Mouse (Mus musculus): ENCODE measurements around the gene Rad50.

Gene Rad50

DNA sequence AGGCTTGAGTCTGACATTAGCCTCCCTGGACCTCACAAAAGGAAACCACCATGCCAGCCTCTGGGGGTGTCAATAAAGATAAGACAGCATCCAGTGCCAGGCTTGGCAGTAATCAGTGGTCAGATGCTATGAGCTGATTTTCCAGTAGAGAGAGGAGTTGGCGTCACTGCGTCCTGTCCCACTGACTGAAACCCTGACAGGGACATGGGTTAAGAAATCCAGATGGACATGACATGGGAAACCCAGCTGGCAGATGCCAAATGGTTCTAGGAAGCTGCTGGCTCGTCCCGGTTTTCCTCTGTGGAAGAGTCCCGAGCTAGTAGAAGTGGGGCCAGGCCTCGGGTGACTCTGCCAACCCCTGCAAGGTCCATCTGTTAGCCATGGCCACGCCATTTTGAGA is 73.5 kb downstream of the Rad50 start:
- no peak for DNase-seq (ENCODE audit: low spot score)

DNA sequence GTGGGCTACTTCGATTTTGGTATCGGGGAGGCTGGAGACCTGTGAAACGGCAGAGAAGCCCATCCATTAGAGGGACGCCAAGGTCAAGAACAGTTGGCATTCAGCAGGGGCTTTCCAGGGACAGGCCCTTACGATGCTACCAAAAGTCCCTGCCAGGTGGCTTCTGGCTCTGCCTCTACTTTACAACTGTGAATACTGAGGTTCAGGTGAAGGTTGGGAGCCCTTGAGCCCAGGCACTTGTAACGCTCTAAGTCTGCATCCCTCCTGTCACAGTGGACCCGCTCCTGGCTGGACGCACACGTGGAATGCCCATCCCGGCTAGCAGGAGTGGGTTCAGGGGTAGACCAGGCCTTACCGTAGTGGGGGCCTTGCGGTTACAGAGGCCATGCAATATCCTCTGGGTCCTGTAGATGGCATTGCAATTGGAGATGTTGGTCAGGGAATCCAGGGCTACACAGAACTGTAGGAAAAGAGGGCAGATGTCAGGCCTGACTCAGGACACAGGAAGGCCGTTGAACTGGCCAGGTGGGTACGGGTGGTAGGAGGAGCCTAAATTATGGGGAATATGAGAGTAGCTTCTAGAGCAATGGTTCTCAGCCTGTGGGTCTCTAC is 74.9 kb downstream of the Rad50 start:
- DNase-seq (ENCODE audit: low spot score) = no peak

GRCm38 (mm10) chr11:53627859-53628258 is 79.3 kb downstream of the Rad50 start:
- peak; percentile 81 for DNase-seq (ENCODE audit: low spot score)

GRCm38 (mm10) chr11:53626802-53627373 is 80.2 kb downstream of the Rad50 start:
- DNase-seq (ENCODE audit: low spot score) = no peak

- no peak for DNase-seq (ENCODE audit: low spot score)
Observed at GRCm38 (mm10) chr11:53624124-53624523, 83.0 kb downstream of the Rad50 start.

- DNase-seq (ENCODE audit: low spot score) = no peak
Observed at GRCm38 (mm10) chr11:53623573-53623972, 83.5 kb downstream of the Rad50 start.

DNA sequence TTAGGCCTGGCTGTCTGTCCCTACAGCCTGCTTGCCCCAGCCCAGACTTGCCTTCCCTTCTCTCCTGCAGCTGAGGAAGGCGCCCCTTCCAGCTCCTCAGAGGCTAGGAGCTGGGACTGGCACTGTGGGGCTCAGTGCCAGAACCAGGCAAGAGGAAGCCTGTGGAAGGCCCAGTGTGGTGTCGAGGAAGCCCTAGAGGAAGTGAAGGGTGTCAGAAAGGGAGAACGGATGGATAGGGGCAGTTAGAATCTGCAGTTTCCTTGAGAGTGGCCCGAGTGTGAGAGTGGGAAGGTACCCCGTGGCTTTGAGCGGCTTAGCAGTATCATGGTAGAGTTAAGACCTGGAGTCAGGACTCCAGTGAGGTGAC is 84.7 kb downstream of the Rad50 start:
- no peak for DNase-seq (ENCODE audit: low spot score)

DNA sequence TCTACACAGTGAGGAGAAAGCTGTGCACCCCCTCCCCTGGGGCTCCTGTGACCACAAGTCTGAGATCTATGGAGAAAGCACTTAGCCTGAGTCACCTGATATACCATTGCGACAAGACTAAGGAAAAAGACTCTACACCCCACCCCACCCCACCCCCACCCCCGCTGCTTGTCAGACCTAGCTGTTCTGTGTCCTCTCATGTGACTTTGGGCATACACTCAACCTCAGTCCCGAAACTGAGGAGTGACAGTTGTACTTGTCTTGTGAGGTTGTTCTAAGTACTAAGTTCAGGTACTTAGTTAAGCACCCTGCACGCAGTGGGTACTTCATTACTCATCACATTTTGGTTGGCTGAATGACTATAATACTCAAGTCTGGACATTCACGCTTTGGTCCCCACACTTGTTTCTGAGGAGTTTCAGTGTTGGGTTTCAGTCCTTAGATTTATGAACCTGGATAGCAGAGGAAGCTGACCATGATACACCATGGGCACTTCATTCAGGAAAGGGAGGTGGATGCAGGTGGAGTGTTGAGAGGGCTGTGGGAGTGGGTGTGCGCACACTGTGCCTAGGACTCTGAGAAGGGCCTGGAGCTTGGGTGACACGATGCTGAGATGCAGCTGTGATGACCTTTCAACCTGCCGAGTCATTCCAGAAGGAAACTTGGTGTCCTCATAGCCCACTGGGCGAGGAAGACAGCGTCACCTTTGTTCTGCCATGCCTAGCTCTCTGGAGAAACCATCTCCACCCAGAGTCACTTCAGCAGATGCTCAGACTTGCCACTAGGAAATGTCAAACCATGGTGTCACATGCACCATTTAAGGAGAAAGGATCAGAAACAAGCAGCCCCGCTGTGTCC is 85.3 kb downstream of the Rad50 start:
- no peak for DNase-seq (ENCODE audit: low spot score)

DNA sequence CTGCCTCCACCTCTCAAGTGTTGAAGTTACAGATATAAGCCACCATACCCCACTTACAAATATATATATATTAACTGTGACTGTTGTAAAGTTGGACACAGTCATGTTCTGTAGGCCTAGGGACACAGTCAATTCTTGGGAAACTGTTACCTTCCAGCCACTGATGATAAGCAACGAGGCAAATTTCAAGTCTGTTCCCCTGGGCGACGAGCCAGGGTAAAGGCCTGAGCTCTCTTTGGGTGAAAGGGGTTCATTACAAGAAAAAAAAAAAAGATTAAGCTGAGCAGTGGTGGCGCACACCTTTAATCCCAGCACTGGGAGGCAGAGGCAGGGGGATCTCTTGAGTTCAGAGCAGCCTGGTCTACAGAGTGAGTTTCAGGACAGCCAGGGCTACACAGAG is 87.0 kb downstream of the Rad50 start:
- no peak for DNase-seq (ENCODE audit: low spot score)

GRCm38 (mm10) chr11:53619428-53619827 is 87.7 kb downstream of the Rad50 start:
- DNase-seq (ENCODE audit: low spot score) = no peak

GRCm38 (mm10) chr11:53618619-53619198 is 88.4 kb downstream of the Rad50 start, which contains the start of gene Il4:
Gene Il4, minus strand, starts transcription at chr11:53618669.
- no peak for DNase-seq (ENCODE audit: low spot score)

GRCm38 (mm10) chr11:53617562-53618109 is 89.5 kb downstream of the Rad50 start:
- no peak for DNase-seq (ENCODE audit: low spot score)

- DNase-seq (ENCODE audit: low spot score) = no peak
Observed at GRCm38 (mm10) chr11:53616748-53617558, 90.2 kb downstream of the Rad50 start.

DNA sequence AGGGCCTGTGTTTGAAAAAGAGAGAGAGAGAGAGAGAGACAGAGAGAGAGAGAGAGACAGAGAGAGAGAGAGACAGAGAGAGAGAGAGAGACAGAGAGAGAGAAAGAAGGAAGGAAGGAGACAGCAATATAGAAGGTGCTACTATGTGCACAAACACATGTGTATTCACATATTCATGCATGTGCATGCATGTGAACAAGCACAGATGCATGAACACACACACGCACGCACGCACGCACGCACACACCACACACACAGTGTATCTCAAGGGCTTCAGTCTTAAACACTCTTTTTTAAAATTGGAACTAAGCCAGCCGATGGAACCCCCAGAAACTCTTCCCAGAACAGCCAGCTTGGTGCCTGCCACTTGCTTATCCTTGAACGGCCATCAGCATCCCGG is 91.5 kb downstream of the Rad50 start:
- no peak for DNase-seq (ENCODE audit: low spot score)

GRCm38 (mm10) chr11:53615172-53615571 is 91.9 kb downstream of the Rad50 start:
- DNase-seq (ENCODE audit: low spot score) = no peak

- DNase-seq (ENCODE audit: low spot score) = no peak
Observed at GRCm38 (mm10) chr11:53609672-53610071, 97.4 kb downstream of the Rad50 start.

DNA sequence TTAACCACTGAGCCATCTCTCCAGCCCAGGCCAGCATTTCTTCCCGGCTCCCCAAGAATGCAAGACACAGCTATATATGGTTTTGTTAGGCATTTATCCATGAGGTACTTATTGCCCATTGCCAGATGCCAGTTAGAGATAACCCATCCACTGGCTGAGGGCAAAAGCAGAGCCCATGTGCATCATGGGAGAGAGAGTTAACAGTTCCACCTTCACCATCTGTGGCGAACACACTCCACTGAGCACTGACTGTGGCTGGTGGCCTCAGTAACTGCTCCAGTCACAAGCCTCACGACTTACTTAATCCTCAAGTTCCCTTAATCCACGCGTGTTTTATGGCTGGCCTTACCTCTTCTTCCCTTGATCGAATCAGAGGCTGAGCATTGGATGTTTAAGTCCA is 97.9 kb downstream of the Rad50 start:
- DNase-seq (ENCODE audit: low spot score) = no peak

- no peak for DNase-seq (ENCODE audit: low spot score)
Observed at GRCm38 (mm10) chr11:53605609-53606008, 101.5 kb downstream of the Rad50 start.

DNA sequence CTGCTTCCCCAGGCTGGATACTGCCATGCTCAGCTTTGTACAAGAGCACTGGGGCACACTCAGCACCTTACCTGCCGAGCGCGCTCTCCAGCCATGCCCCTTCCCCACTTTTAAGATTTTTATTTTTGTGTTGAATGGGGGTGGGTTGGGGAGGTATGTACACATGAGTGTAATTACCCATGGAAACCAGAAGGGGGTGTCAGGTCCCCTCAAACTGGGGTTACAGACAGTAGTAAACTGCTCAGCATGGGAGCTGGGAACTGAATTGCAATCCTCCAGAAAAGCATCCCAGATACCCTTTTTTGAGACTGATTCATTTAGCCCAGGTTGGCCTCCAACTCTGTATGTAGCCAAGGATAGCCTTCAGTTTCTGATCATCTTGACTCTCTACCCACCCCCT is 102.1 kb downstream of the Rad50 start:
- no peak for DNase-seq (ENCODE audit: low spot score)

All from layer of hippocampus, adult 9-10 months (tissue).